Mouse (Mus musculus) erythroid progenitor cell, adult 5-6 weeks (primary cell): ENCODE data around the gene Chka. TPM values are rescaled to one million over a fixed set of nuclear protein-coding genes. Genes with fewer than 3 reads are reported as not detected.

Source experiments
- ATAC-seq: replicated peaks from 2 replicates; pipeline ENCODE4 v1.8.0; 2016; ENCODE audit warnings: moderate number of reproducible peaks, mild to moderate bottlenecking, moderate TSS enrichment, inconsistent platforms; ENCODE audit not compliant: poor library complexity, low FRiP score, severe bottlenecking
- total RNA-seq, 2 experiments: library from RNA; stranded (forward) in 1 of 2; stranded (reverse) in 1 of 2; fragments of 150-400 nt in 1 of 2; fragments of 186-747, 209-891 nt in 1 of 2; gene quantifications; 2 replicates each; pipeline versions ENCODE4 v1.2.3 to v1.2.4; 2015 to 2017; ENCODE audit warnings: low replicate concordance in 2 of 2

The Chka gene
- total RNA-seq, 2 experiments from 2014 or later, result 11.8 to 13.4 TPM

DNA sequence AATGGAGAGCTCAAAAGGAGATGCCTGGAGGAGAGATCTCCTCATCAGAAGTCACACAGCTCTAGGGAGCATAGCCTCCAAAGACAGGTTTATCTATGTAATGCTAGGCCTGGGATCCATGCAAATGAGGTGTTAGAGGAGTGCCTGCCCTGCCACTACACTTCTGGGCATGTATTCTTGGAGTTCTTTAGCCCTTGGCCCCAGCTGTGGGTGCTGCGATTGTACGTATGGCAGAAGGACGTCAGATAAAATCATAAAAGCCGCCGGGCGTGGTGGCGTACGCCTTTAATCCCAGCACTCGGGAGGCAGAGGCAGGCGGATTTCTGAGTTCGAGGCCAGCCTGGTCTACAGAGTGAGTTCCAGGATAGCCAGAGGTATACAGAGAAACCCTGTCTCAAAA is 6.2 kb upstream of the Chka start:
- ATAC-seq, result no peak

DNA sequence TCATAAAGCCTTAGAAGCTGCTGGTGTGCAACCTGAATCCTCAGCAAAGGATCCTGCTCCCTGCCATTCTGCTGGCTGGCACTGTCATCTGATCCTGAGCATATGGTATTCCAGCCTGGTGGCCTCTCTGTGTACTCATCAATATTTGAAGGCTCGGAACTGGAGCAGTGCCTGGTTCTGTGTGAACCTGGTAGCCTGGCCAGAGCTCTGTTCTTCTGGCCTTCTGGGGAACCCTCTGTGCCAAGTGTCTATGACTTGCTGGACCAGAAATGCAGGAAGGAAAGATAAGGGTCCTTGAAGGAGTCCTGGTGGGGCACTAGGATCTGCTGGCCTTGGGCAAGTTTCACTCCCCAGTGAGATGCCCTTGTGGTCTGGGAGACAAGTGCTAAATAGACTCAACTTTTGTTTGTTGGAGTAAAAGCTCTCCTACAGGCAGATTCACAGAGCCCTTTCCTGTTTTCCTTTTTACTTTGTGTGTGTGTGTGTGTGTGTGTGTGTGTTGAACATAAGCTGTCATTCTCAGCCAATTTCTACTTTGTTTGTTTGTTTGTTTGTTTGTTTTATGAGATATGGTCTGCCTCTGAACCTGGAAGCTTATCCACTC is 5.7 kb upstream of the Chka start:
- no peak for ATAC-seq

DNA sequence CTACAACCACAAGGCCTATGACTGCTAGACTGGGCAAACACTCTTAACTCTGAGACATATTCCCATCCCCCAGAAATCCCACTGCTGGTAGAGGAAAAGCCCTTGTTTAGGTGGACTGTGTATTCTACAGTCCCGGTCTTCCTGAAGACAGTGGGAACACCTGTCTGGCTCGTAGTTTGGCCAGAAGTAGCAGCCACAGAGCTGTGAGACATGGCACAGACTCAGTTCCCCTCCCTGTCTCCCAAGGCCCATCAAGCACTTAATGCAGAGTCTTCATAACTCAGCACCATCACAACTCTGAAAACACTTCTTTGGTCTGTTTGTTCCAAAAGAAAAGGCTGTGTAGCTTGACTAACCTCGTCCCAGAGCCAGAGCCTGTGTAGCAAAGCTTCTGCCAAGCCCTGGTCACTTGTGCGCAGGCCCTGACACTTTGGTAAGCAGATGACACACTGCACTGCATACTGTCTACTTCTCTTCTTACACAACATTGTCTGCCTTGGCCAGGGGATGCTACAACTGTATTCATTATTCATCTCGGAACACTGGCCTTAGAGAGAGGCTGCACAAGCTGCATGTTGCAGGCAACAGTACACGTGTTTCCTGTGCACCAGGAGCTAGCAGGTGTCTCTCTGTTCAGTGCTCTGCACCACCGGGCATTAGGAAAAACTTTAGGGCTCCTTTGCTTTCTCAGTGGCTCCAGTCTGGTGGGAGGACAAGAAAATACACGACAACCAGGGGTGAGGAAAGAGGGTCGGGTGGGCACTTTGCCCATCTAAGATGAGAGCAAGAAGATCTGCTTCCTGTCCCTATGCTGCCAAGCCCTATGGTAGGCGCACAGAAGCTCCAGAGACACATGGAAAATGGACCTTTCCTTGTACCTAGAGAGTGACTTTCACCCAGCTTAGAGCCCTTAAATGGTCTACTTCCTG is 4.6 kb upstream of the Chka start:
- ATAC-seq, result no peak

DNA sequence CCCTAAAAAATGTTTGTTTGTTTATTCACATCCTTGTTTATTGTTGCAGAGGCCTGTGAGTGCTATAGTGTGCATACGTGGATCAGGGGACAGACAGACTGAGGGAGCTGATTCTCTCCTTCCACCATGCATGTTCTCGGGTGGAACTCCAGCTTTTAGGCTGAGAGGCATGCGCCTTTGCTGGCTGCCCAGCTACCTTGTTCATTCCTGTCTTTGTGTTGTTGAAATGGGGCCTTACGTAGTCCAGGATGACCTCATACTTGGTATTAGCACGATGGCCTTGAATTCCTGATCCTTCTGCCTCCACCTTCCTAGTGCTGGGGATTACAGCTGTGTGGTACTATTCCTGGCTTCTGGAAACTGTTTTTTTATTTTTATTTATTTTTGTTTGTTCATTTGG is 3.9 kb upstream of the Chka start:
- ATAC-seq, result no peak

DNA sequence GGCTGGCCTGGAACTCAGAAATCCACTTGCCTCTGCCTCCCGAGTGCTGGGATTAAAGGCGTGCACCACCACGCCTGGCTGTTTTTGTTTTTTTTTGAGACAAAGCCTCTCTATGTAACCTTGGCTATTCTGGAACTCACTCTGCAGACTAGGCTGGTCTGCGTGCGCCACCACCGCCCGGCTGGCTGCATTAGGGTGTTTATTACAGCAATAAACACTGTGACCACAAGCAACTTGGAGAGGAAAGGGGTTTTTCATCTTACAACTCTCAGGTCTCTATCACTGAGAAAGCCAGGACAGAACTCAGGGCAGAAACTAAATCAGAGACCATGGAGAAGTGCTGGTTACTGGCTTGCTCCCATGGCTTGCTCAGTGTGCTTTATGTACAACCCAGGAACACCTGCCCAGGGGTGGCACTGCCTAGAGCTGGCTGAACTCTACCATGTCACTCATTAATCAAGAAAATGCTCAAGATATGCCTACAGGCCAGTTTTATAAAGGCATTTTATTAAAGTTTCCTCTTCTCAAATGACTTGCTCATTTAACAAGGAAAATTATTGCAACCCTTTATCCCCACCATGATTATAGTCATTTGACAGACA is 3.3 kb upstream of the Chka start:
- ATAC-seq, result no peak

DNA sequence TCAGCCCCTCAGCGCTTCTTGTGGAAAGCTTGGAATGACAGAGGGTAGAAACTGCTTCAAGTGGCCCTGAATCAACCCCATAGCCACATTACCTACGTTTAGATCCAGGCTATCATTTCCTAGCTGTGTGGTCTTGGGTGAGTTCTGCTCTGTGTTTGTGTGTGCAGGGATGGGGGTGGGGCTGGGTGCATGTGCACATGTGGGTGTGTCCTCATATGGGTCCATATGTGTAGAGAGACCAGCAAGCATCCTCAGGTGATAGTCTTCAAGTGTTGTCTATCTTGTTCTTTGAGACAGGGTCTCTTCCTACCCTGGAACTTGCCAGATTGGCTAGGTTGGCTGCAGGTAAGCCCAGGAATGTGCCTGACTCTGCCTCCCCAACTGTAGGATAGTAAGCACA is 2.3 kb upstream of the Chka start:
- ATAC-seq, result no peak

DNA sequence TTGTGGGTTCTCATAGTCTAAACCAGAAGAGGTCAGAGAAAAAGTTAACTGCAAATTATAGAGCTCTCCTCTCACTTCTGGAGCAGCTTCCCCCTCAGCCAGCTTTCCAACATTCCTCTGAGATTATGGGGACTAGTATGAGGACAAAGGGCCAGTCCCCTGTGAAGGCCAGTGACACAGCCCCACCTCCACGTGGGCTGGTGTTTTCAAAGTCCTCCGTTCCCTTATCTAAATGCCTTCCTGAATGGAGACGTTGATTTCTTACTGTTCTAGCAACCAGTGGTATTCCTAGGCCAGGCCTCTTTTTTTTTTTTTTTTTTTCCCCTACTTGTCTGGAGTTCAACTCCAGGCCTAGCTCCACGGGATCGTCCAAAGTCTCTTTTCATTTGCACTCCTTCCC is 1.5 kb upstream of the Chka start:
- no peak for ATAC-seq

DNA sequence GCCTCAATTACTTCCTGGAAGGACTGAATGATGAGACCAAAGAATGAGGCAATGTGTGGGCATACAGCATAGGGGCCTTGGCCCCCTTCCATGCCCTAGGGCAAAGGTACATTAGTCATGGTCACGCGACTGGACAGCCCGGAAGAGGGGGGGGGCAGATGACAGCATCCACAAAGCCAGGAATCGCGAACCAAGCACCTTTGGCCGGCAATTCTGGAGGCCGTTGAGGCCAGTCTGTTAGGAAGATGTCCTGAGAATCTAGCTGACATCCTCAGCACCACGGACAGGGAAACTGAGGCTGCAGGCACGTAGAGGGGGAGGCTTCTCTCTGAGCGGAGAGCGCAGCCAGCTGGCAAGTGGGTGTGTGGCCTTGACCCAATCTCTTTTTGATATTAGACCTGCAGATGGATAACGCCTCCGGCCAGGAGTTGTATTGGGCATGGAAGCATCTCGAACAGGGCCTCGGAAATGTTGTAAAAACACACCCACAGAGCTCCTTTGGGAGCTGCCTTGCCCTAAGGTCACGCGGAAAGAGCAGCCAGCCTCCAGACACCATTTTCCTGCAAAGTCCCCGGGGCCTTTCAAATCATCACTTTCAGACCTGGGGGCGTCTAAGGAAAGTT is 615 bp upstream of the Chka start:
- peak; percentile 20; the same call in 1 of the 2 replicates for ATAC-seq

DNA sequence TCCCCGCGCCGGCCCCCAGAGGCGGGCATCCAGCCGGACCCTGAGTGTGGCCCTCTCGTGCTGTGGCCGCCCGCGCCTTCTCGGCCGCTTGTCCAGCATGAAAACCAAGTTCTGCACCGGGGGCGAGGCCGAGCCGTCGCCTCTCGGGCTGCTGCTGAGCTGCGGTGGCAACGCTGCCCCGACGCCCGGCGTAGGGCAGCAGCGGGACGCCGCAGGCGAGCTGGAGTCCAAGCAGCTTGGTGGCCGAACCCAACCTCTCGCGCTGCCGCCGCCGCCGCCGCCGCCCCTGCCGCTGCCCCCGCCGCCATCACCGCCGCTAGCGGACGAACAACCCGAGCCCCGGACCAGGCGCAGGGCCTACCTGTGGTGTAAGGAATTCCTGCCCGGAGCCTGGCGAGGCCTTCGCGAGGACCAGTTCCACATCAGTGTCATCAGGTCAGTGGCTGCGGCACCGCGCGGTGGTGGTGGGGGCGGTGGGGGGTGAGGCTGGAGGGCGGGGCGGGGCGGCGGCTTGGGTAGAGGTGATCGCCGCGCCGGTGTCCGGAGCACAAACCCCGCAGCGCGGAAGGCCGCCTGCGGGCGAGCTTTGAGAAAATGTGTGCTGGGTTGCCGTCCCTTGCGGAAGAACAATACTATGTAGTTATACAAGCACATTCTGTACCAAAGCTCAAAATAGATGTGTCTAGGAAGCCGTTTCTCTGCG is 557 bp downstream of the Chka start:
- no peak for ATAC-seq

DNA sequence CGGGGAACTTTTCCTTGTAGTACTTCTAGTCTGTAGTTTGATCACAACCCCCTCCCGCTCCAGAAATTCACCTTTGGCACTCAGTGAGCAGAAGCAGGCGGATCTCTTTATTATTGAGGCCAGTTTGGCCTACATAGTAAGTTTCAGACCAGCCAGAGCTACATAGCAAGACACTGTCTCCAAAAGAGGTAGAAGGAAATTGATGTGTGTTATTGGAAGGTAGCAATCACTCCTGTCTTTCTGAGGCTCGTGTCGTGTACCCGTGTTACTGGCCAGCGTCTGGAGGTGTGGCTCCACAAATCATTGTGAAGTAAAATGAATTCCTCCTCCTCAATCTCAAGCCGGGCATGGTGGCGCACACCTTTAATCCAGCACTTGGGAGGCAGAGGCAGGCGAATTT is 1.5 kb downstream of the Chka start:
- no peak for ATAC-seq

DNA sequence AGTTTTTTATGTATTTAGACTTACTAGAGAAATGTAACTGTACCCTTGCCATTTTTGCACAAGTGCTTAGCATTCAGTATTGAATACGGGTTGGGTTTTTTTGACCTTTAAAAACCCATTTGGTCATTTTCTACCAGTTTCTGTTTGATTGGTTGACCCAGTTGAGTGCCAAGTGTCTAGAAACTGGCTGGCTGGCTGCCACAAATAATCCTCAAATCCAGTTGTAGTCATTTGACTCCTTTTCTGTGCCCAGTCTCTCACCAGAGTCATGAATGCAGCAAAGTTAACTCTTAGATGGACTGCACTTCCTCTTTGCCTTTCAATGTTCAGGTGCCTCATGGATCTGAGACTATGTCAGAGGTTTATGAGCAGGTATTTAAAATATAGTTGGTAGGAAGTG is 2.3 kb downstream of the Chka start:
- no peak for ATAC-seq

DNA sequence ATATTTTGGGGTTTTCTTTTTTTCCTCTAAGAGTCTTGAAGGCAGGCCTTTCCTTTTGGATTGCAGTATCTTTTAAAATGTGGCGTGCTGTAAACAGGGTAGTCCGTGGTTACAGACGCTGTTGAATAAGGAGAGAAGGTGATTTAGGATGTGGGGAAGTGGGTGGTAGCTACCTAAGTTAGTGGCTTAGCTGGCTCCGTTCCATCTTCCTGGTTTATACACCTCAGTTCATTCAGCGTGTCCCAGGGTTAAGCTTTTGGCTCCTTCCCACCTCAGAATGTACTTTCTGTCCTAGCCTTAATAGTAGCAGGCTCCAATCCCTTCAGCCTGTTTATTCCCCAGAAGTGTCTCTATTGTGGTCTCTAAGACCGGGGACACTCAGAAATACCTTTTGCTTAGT is 3.5 kb downstream of the Chka start:
- ATAC-seq, result no peak

DNA sequence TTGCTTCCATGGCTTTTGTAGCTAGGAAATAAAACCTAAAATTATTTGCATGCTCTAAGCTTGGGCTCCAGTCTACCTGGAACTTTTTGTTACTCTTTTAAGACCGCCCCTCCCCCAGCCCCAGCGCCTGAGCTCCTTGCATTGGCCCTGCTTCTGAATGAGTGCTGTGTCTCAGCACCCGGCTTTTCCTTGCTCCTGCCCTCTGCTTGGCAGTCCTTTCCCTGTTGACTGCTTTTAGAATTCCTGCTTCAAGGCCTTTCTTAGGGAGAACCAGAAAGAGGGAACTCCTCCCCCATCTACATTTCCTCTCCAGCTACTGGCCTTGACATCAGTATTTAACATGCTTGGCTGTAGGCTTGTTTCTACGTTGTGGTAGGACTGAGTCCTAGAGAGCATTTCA is 4.0 kb downstream of the Chka start:
- ATAC-seq, result no peak

DNA sequence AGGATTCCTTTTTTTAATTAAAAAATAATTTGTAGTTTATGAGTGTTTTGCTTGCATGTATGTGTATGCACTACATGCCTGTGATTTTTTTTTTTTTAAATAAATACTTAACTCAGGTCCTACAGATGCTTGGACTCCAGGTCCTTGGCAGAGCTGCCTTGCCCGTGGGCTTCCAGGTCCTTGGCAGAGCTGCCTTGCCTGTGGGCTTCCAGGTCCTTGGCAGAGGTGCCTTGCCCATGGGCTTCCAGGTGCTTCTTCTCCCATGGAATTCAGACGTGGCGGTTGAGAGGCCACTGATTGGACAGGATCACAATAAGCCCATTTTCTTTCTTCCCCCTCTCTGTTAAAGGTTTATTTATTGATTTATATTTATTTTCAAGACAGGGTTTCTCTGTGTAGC is 5.6 kb downstream of the Chka start:
- ATAC-seq, result no peak

DNA sequence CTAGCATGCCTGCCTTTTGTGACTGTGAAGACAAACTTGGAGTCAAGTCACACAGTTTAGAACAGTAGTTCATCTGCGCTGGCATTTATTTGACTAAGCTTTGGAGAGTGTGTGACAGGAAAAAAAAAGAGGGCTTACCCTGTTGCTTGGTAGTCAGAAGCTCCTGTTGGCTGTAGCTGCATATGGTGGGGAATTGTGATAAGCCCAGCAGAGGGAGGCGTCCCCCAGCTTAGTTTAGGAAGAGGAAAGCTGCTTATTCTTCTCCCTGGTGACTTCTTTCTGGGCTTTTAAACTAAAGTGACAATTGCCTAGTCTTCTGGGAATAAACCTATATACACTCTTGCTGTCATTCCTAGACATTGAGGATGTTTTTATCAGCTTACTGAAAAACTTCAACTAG is 11.1 kb downstream of the Chka start:
- no peak for ATAC-seq

DNA sequence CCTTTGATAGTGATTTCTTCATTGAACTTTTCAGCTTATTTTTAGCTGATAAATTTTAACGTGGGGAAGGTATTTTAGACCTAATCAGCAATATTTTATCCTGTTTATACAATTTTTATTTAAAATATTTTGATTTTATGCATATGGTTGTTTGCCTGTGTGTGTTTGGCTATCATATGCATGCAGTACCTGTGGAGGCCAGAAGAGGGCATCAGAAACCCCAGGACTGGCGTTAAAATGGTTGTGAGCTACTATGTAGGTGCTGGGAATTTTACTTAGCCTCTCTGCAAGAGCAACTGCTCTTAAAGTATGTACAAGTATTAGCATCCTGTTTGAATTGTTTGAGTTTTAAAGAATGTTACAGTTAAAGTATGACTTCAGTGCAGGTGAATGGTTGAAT is 13.4 kb downstream of the Chka start:
- no peak for ATAC-seq

DNA sequence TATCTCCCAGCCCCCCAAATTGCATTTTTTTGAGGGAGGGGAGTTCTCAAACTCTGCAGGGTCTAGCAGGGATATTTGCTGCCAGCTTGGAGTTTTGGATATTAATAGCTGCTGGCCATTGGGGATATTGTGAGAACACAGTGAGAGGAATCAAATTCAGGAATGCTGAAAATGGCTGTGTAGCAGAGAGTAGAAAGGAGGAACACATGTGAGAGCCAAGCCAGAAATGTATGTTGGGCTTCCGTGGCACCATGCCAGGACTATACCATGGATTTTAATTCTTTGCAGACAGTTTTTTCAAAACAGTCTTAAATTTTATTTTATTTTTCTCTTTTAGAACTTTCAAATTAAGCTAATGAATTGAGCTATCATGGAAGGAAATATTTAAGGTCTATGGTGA is 16.7 kb downstream of the Chka start:
- ATAC-seq, result no peak

DNA sequence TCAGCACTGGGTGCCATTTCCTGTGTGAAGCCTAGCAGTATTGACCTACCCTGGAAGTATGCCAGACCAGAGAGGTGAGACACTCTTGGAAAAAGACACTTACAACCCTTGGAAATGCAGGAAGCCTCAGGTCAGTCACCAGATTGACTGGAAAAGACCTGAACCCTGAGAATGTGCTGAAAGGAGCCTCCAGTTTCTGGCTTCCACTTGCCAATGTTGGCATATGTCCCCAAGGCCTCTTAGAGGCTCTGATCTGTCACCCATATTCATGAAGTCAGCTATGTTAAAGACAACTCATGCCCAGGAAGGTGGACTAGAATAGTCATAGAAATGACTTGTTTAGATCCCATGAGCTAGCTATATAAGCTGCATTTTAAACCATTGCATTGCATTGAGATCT is 19.9 kb downstream of the Chka start:
- no peak for ATAC-seq

DNA sequence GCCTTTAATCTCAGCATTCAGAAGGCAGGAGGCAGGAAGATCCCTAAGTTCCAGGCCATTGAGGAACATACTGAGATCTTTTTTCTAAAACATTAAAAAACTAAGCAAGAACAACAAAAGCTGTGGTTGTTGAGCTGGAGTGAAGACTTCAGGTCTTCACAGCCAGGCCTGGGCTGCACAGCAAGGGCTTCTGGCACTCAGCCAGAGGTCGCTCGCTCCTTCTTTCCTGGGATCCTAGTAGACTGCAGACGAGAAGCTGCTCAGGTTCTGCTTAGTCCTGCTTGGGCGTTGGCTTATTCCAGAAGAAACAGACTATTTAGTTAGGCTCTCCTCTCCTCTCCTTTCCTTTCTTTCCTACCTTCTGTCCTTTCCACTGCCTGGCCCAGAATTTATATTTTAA is 20.8 kb downstream of the Chka start:
- ATAC-seq, result no peak

DNA sequence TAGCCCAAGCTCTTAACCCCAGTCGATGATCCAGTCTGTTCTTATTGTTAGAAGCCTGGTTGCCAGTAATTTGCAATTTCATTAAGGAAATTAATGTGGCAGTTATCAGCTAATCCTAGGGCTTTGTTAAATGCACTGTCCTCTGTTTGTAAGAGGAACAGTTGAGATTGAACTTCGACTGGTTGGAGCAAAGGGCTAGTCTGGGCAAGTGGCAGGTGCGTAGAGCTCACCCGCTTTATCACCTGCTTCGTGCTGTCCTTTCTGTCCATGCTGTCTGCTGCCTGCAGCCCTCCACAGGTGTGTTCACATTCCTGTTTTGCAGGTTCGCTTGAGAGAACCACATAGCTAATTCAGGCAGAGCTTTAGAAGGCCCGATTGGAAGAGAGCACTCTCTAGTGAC is 23.5 kb downstream of the Chka start:
- no peak for ATAC-seq
